In genomic region chr6:21949771-21950448, GRCm38 (mm10) we compare ENCODE assay signal across 8 mouse cellular contexts. TPM values are rescaled to one million over a fixed set of nuclear protein-coding genes. Genes with fewer than 3 reads are reported as not detected.
DNase-seq lines count a peak whose midpoint lies in the region; ATAC-seq lines count a peak whose summit lies in the region.

No protein-coding gene starts in this region.

- H3K9ac ChIP-seq in heart, embryonic 14.5 days (ENCODE audit: low read length) = peak overlapping the region; percentile 87
- peak overlapping the region; percentile 83 for H3K9ac ChIP-seq in liver, embryonic 13.5 days
- peak overlapping the region; percentile 92 for H3K9ac ChIP-seq in stomach, embryonic 16.5 days (ENCODE audit: low read length)

- peaks cover 35% of the 10 kb centered on the region for H3K36me3 ChIP-seq in heart, embryonic 14.5 days (ENCODE audit: control insufficient read depth, insufficient read depth, low read length)
- peaks cover 15% of the 10 kb centered on the region for H3K36me3 ChIP-seq in liver, embryonic 13.5 days
- no peaks in the 10 kb centered on the region for H3K36me3 ChIP-seq in stomach, embryonic 16.5 days (ENCODE audit: control insufficient read depth, insufficient read depth, low read length)

- 1% methylated on average over 63 of the region's 68 CpGs for WGBS in heart, embryonic 14.5 days
- under 1% methylated on average over 65 of the region's 68 CpGs for WGBS in liver, embryonic 13.5 days (ENCODE audit: insufficient replicate concordance)
- WGBS in stomach, embryonic 16.5 days = under 1% methylated on average over 63 of the region's 68 CpGs

- H3K27ac ChIP-seq in heart, embryonic 14.5 days (replicated peaks in 1 of 2; ENCODE audit: control insufficient read depth in 1 of 2, insufficient read depth in 1 of 2, low read depth in 2 of 2, low read length in 2 of 2) = peak overlapping the region; percentile 99
- H3K27ac ChIP-seq in liver, embryonic 13.5 days = peak overlapping the region; percentile 96
- peak overlapping the region; percentile 100 for H3K27ac ChIP-seq in stomach, embryonic 16.5 days (ENCODE audit: low read length)

- peak overlapping the region; percentile 78 for H3K4me2 ChIP-seq in heart, embryonic 14.5 days (ENCODE audit: low read length)
- H3K4me2 ChIP-seq in liver, embryonic 13.5 days = peak overlapping the region; percentile 91
- H3K4me2 ChIP-seq in stomach, embryonic 16.5 days (ENCODE audit: low read depth, low read length) = peak overlapping the region; percentile 79

- peak overlapping the region; percentile 83 to 90 for H3K4me3 ChIP-seq in heart, embryonic 14.5 days (ENCODE audit: control insufficient read depth in 1 of 2, insufficient read depth in 1 of 2, low read depth in 1 of 2, low read length in 2 of 2)
- peak overlapping the region; percentile 80 for H3K4me3 ChIP-seq in liver, embryonic 13.5 days (replicated peaks)
- H3K4me3 ChIP-seq in stomach, embryonic 16.5 days (replicated peaks; ENCODE audit: low read length) = peak overlapping the region; percentile 70

- peak; percentile 89 for ATAC-seq in erythroid progenitor cell, adult 5-6 weeks (replicated peaks; ENCODE audit: low FRiP score, poor library complexity, severe bottlenecking)
- peak; percentile 94 for ATAC-seq in heart, embryonic 14.5 days (ENCODE audit: insufficient number of reproducible peaks, insufficient read depth, low FRiP score, low read depth)
- peak; percentile 91 for ATAC-seq in liver, embryonic 13.5 days (ENCODE audit: low read depth)
- ATAC-seq in stomach, embryonic 16.5 days (ENCODE audit: insufficient read depth, low FRiP score) = peak; percentile 94

- H3K9me3 ChIP-seq in heart, embryonic 14.5 days (ENCODE audit: control insufficient read depth, low read length) = no peaks in the 10 kb centered on the region
- H3K9me3 ChIP-seq in liver, embryonic 13.5 days (replicated peaks) = no peaks in the 10 kb centered on the region
- no peaks in the 10 kb centered on the region for H3K9me3 ChIP-seq in stomach, embryonic 16.5 days (replicated peaks; ENCODE audit: control insufficient read depth, low read length)

- DNase-seq in CD4-positive helper T cell, adult 2 months (ENCODE audit: low read depth, low spot score) = peak; percentile 99
- DNase-seq in brain, embryonic 18.5 days (ENCODE audit: low read depth, low spot score) = peak; percentile 88
- DNase-seq in kidney, postnatal 14 days = peak; percentile 99
- DNase-seq in liver, embryonic 13.5 days = peak; percentile 94
- peak; percentile 96 for DNase-seq in neural tube, embryonic 10.5 days (ENCODE audit: extremely low spot score, low spot score)

- peaks cover 0 to 8% of the 10 kb centered on the region in 2 experiments; a peak in 2 of 4 replicates for H3K4me1 ChIP-seq in heart, embryonic 14.5 days (ENCODE audit: control insufficient read depth in 2 of 2, insufficient read depth in 2 of 2, low read length in 2 of 2)
- peaks cover 17% of the 10 kb centered on the region for H3K4me1 ChIP-seq in liver, embryonic 13.5 days (replicated peaks)
- peaks cover 7% of the 10 kb centered on the region; the same call in 1 of the 2 replicates for H3K4me1 ChIP-seq in stomach, embryonic 16.5 days (ENCODE audit: control insufficient read depth, insufficient read depth, low read length)

- no peaks in the 10 kb centered on the region for H3K27me3 ChIP-seq in heart, embryonic 14.5 days (ENCODE audit: control insufficient read depth, insufficient read depth, low read length)
- H3K27me3 ChIP-seq in liver, embryonic 13.5 days = no peaks in the 10 kb centered on the region
- no peaks in the 10 kb centered on the region for H3K27me3 ChIP-seq in stomach, embryonic 16.5 days (ENCODE audit: control insufficient read depth, insufficient read depth, low read length)

RNA-seq across cellular contexts. Expression of gene Ing3, which starts 0.5 kb away (rescaled TPM):
- 21.0 and 31.4 TPM in 2 replicates for total RNA-seq in erythroid progenitor cell, adult 5-6 weeks (2015; ENCODE audit: low replicate concordance)
- total RNA-seq in erythroid progenitor cell, adult 5-6 weeks (2017; ENCODE audit: low replicate concordance) = 4.2 and 21.2 TPM in 2 replicates
- polyA plus RNA-seq in heart, embryonic 14.5 days (2014; fragmentation: Nextera tagmentation; extraction: Ambion mirVana) = 30.6 and 31.9 TPM in 2 replicates
- 22.6 and 29.8 TPM in 2 replicates for polyA plus RNA-seq in liver, embryonic 13.5 days (2015; fragmentation: Nextera tagmentation; extraction: Ambion mirVana)
- 37.5 and 43.4 TPM in 2 replicates for polyA plus RNA-seq in stomach, embryonic 16.5 days (2015; fragmentation: Nextera tagmentation; extraction: Ambion mirVana)

RNA-seq across cellular contexts. Expression of gene Cped1, which starts 35.8 kb away (rescaled TPM):
- total RNA-seq in erythroid progenitor cell, adult 5-6 weeks (2015; ENCODE audit: low replicate concordance) = not detected in 2 replicates
- 0.26 and 0.53 TPM in 2 replicates for total RNA-seq in erythroid progenitor cell, adult 5-6 weeks (2017; ENCODE audit: low replicate concordance)
- 5.5 and 6.9 TPM in 2 replicates for polyA plus RNA-seq in heart, embryonic 14.5 days (2014; fragmentation: Nextera tagmentation; extraction: Ambion mirVana)
- polyA plus RNA-seq in liver, embryonic 13.5 days (2015; fragmentation: Nextera tagmentation; extraction: Ambion mirVana) = 2.2 and 3.2 TPM in 2 replicates
- polyA plus RNA-seq in stomach, embryonic 16.5 days (2015; fragmentation: Nextera tagmentation; extraction: Ambion mirVana) = 26.6 and 27.3 TPM in 2 replicates

Comparison
In these comparisons a context has a peak if more than half of its experiments do, and no peak if none do; other contexts are left out.
1. Peak in every context shown above with its lines: DNase-seq, ATAC-seq, H3K4me3 ChIP-seq and H3K27ac ChIP-seq.